Mouse (Mus musculus) fat pad, adult 2 months (tissue): Measurements from ENCODE around the gene Syce2.
"Not testable (repeated sequence)": the region's sequence is repeated elsewhere in the genome, so short reads cannot be mapped to it uniquely, and the experiment has no call there.

Experiments
- DNase-seq: peaks from one replicate; pipeline ENCODE4 v3.0.0-alpha.2; 2011; ENCODE audit warnings: low read depth, low spot score; ENCODE audit errors: extremely low read depth

The Syce2 gene

DNA sequence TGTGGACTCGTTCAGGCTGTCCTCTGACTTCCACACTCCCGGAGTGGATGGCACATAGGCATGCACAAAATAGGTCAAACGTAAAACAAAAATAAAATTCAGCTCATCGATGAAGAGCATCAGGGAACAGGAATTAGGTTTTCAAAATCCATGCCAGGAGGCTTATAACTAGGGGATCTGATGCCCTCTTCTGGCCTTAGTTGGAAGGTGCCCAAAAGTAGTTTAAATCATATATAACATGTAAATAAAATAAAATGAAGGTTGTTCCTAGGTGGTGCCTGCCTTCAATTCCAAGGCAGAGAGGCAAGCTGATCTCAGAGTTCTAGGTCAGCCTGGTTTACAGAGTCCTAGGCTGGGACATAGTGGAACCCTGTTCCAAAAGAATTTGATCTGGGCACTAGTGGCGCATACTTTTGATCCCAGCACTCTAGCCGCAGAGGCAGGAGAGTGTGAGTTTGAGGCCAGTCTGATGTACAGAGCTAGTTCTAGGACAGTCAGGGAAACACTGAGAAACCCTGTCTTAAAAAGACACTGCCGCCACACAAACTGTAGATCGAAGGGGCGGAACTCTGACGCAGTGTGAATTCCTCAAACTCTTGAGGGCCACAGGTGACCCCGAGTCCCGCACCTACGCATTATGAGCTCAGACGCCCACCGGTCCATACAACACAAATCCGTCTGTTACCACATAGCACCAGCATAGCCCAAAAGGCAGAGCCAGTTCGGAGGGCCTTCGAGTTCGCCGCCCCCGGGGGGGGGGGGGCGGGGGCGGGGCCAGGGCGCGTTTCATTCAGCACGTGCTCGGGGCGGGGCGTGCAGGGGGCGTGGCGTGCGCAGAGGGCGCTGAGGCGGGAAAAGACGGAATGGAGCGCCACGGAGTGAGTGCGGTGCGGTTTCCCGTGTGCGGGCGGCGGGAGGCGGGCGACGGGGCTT is at the start of gene Syce2:
TSS of gene Syce2 (plus strand) at position 736 of the 933 bp plus-strand sequence.
- DNase-seq: no peak

- DNase-seq: no peak
Observed at GRCm38 (mm10) chr8:84822723-84823122, 49.2 kb upstream of the Syce2 start, which contains the start of gene Dand5. Gene Dand5 (minus strand): TSS chr8:84822823.

DNA sequence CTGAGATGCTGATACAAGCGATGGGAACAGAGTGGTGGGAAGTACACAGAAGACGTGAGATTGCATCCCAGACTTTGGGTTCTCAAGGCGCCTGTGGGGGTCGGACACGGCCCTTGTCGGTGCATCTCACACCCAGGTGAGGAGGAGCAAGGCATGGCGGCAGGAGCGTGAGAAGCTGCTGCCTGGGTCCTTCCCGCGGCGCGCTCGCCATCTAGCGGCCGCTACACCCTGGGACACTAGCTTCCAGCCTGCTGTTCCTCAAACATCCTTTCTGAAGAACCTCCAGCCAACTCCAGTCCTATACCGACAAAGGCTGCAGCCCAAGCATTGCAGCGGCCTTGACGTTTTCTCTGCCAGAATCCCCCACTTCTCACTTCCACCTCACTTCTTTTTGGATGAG is 48.3 kb upstream of the Syce2 start:
- DNase-seq: no peak

DNA sequence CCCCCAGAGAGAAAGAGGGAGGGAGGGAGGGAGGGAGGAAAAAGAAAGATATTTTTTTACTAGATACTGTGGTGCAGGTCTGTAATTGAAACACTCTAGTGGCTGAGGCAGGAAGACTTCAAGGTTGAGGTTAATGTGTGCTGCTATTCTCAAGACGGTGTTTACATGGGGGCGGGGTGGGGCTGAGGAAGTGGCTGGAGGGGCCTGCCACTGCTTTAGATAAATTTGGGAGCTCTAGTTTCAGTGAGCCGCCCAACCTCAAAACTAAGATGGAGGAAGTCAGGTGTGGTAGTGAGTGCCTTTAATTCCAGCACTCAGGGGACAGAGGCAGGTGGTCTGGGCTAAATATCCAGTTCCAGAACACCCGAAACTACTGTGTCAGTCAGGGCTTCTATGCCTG is 46.3 kb upstream of the Syce2 start:
- no peak for DNase-seq

- not testable (repeated sequence) for DNase-seq
Observed at GRCm38 (mm10) chr8:84826518-84826917, 45.4 kb upstream of the Syce2 start.

GRCm38 (mm10) chr8:84831490-84831889 is 40.4 kb upstream of the Syce2 start, which contains the start of gene Gadd45gip1:
Gene Gadd45gip1 (plus strand): TSS chr8:84831522.
- DNase-seq: peak; percentile 52

DNA sequence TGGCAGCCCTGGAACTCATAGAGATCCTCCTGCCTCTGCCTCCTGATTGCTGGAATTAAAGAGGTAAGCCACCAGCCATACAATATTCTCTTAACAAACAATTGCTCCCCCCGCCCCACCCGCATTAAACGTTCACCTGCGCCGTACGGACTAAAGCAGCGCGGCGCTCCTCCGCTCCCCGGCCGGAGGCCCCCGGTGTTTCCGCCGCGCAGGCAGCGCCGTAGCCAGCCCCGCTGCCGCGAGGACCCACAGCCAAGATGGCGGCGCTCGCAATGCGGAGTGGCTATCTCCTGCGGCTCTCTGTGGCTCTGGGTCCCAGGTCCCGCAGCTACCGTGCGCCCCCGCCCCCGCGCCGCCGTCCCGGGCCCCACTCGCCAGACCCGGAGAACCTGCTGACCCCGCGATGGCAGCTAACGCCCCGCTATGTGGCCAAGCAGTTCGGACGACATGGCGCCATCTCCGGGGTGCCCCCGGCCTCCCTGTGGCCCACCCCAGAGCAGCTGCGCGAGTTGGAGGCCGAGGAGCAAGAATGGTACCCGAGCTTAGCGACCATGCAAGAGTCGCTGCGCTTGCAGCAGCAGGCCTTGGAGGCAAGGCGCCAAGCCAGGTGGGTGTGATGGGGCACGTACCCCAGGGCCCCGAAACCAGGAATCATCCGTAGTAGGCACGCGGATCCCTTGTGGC is 39.7 kb upstream of the Syce2 start:
- DNase-seq: no peak

DNA sequence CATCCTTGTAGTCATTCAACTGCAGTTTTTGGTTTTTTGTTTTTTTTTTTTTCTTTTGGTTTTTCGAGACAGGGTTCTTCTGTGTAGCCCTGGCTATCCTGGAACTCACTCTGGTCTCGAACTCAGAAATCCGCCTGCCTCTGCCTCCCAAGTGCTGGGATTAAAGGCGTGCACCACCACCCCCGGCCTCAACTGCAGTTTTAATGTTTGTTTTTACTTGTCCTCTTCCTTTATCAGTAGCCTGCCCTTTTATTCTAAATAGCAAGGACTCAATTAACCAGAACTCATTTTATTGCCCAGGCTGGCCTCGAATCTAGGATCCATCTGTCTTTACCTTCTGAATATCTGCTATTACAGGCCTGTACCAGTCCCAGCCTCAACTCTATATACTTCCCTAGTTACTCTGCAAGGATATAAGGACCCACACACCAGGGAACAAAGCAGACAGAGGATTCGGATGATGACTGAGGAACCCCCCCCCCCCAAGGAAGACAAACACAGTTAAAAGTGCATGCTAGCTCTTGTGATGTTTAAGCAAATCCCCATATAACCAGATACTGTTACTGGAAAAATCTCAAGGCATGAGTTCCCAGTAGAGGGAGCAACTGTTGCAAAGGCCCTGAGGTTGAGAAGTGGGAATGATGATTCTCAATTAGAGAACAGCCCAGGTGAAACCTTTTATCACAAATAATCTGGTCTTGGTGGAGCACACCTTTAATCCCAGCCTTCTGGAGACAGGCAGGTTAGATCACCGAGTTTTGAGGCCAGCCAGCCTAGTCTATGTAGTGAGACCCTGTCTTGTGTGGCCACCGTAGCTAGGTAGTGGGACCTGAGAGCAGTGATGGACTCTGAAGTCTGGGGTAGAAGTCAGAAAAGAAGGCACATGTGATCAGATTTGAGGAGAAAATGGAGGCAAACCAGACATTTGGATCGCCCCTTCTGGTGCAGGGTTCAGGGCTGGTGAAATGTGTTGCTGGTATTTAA is 38.9 kb upstream of the Syce2 start:
- no peak for DNase-seq

- DNase-seq: no peak
Observed at GRCm38 (mm10) chr8:84834002-84834865, 37.7 kb upstream of the Syce2 start.

GRCm38 (mm10) chr8:84834866-84835855 is 36.8 kb upstream of the Syce2 start:
- no peak for DNase-seq

- DNase-seq: no peak
Observed at GRCm38 (mm10) chr8:84837149-84837911, 34.6 kb upstream of the Syce2 start.

GRCm38 (mm10) chr8:84837912-84838470 is 33.9 kb upstream of the Syce2 start:
- DNase-seq: no peak

DNA sequence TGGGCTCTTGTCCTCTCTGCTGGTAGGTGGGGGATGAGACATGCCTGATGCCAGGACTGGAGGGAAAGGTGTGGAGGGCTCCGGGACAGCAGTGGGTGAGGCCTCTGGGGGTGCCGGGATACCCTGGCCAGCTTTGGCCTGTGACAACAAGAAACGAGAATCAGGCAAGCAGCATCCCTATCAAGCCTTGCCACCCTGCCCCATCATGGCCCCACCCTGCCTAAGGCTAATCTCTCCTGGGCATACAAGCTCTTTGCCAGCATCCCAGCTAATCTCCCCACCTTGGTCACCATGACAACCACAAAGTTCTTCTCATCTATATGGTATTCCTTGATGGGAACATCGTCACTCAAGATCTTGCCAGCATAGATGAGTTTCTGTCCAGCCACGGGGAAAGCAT is 33.4 kb upstream of the Syce2 start:
- no peak for DNase-seq

- no peak for DNase-seq
Observed at GRCm38 (mm10) chr8:84839411-84839810, 32.5 kb upstream of the Syce2 start.

DNA sequence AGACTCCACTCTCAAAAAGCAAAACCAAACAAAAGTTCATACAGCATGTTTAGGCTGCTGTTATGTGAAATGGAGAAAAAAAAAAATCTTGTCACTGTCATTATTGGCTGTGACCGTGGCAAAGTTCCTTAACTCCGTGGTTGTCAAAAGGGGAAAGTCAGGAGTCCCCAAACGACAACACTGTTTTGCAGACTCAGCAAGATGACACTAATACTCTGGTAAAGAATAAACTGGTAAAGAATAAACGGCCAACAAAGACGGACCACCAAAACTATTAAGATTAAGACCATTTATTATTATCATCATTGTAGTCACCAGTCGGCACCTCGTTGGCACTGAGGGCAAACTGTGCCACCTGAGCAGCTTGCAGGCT is 32.0 kb upstream of the Syce2 start:
- no peak for DNase-seq

- peak; percentile 34 for DNase-seq
Observed at GRCm38 (mm10) chr8:84840248-84840999, 31.5 kb upstream of the Syce2 start, which contains the start of gene Rad23a. Gene Rad23a (minus strand): TSS chr8:84840665.

DNA sequence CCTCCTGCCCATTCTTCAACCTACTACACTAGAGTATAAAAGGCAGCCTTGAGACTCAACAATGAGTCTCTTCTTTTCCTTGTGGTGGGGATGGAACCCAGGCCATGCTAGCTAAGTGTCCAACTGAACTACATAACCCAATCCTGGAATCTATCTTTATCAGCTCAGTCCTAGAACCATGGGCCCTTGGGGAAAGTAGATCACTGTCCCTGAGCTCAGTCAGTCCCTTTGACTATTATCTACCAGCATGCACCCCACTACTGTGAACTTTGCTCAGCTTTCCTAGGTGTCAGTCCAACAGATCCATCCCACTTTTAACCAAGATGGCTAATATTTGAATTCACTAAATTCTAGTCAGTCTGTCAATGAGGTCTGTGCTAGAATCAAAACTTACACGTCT is 30.4 kb upstream of the Syce2 start:
- DNase-seq: no peak
